Mouse (Mus musculus) neural tube, embryonic 15.5 days (tissue): ENCODE measurements around the gene Zmiz1. TPM values are rescaled to one million over a fixed set of nuclear protein-coding genes. Genes with fewer than 3 reads are reported as not detected.

Source experiments
- ATAC-seq: fragments of 200-750 bp; cut with Nextera tagmentation; 2 replicates; pipeline ENCODE4 v1.8.0; 2017; ENCODE audit warnings: mild to moderate bottlenecking, moderate TSS enrichment, moderate library complexity; ENCODE audit not compliant: low FRiP score
- H3K27ac ChIP-seq: fragments of 300-500 bp; sonication (generic); replicated peaks from 2 replicates; pipeline ENCODE4 v1.5.1; 2015; ENCODE audit warnings: mild to moderate bottlenecking, inconsistent platforms
- H3K27me3 ChIP-seq: fragments of 300-500 bp; sonication (generic); replicated peaks from 2 replicates; pipeline ENCODE4 v1.6.1; 2015; ENCODE audit warnings: inconsistent platforms
- H3K36me3 ChIP-seq: fragments of 300-500 bp; sonication (generic); 2 replicates; pipeline ENCODE4 v1.6.1; 2015; ENCODE audit warnings: inconsistent platforms
- H3K4me1 ChIP-seq: fragments of 300-500 bp; sonication (generic); 2 replicates; pipeline ENCODE4 v1.6.1; 2015; ENCODE audit warnings: inconsistent platforms
- H3K4me2 ChIP-seq: fragments of 300-500 bp; sonication (generic); 2 replicates; pipeline ENCODE4 v1.6.1; 2015; ENCODE audit warnings: inconsistent platforms, mild to moderate bottlenecking, moderate library complexity
- H3K4me3 ChIP-seq: fragments of 300-500 bp; sonication (generic); replicated peaks from 2 replicates; pipeline ENCODE4 v1.5.1; 2015; ENCODE audit warnings: mild to moderate bottlenecking, inconsistent platforms
- H3K9ac ChIP-seq: fragments of 300-500 bp; sonication (generic); replicated peaks from 2 replicates; pipeline ENCODE4 v1.6.1; 2015; ENCODE audit warnings: mild to moderate bottlenecking, inconsistent platforms
- H3K9me3 ChIP-seq: fragments of 300-500 bp; sonication (generic); replicated peaks from 2 replicates; pipeline ENCODE4 v1.6.1; 2016; ENCODE audit warnings: inconsistent platforms
- WGBS: fragments of 180-500 bp; shearing (Covaris S2); methylation state at CpG from one replicate; pipeline ENCODE4 v1.1.7; 2015; ENCODE audit warnings: mixed read lengths; 5-methylcytosine and 5-hydroxymethylcytosine counted together
- polyA plus RNA-seq: library from polyadenylated mRNA; unstranded; fragments of >200 nt; fragmentation: Nextera tagmentation; extraction: Ambion mirVana; gene quantifications from 2 replicates; pipeline ENCODE4 v1.2.1, GENCODE M21; 2015

Zmiz1 gene
- polyA plus RNA-seq, 1 experiment from 2014 or later = 54.7 TPM

DNA sequence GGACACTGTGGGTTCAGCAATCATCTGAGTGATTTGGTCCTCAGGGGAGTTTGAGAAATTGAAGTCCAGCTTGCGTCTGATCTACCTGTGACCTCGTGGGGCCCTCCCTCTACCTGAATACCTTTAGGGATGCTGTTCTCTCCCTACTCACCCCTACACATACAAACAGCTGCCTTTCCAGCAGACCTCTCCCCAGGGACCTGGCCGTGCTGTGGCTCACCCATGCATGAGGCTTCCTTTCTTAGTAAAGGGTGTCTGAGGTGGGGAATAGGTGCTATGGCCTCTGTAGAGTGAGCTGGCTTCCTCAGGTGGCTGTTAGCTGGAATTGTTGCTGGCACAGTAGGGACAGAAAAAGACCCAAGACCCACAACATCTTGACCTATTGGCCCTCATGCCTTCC, 40.5 kb downstream of the Zmiz1 start:
- no peak for ATAC-seq
- Histone ChIP-seq H3K36me3 (peaks cover 8% of the 10 kb centered on the region), H3K9me3 (no peaks in the 10 kb centered on the region), H3K27me3 (no peaks in the 10 kb centered on the region), H3K4me1 (peaks cover 78% of the 10 kb centered on the region), H3K4me2 (no peak overlapping the region), H3K27ac (0 out of 2 replicates have a peak overlapping the region, but pooled peaks have one; percentile 14), H3K9ac (no peak overlapping the region), H3K4me3 (no peak overlapping the region)
- WGBS = 64% methylated on average over 3 of the region's 3 CpGs

DNA sequence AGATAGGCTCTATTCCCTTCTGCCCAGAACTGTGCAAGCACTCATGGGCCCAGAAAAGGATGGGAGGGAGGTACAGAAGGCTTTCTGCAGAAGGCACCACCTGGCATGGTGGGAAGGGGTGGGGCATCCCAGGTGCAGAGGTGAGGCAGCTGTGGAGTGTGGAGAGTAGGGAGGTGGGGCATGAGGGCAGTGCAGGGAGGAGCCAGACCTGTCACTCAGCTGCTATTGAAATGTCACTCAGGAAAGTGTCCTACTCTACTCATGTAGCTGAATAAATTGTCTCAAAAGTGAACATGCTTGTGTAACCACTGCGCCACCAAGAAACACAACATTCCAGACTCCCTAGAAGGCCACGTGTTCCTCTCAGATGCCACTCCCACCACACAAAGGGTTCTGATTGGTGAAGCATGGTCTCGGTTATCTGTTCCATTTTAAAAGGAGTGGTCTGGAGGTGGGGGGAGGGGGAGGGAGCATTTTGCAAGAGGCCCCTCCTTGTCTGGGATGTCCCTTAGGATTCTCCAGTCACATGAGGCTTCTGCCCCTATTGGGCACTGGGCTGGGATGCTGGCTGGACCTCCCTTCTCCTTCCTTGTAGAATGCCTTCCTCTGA, 41.6 kb downstream of the Zmiz1 start:
- H3K4me2 ChIP-seq = no peak overlapping the region
- H3K4me1 ChIP-seq = peaks cover 72% of the 10 kb centered on the region
- ATAC-seq = no peak
- H3K9ac ChIP-seq = no peak overlapping the region
- H3K27ac ChIP-seq = no peak overlapping the region
- peaks cover 14% of the 10 kb centered on the region for H3K36me3 ChIP-seq
- H3K4me3 ChIP-seq = no peak overlapping the region
- H3K27me3 ChIP-seq = no peaks in the 10 kb centered on the region
- 34% methylated on average over 3 of the region's 3 CpGs for WGBS
- no peaks in the 10 kb centered on the region for H3K9me3 ChIP-seq

- ATAC-seq = no peak
- Histone ChIP-seq H3K9me3 (no peaks in the 10 kb centered on the region), H3K27me3 (no peaks in the 10 kb centered on the region), H3K4me3 (no peak overlapping the region), H3K36me3 (peaks cover 20% of the 10 kb centered on the region), H3K27ac (no peak overlapping the region), H3K4me1 (peaks cover 64% of the 10 kb centered on the region), H3K4me2 (no peak overlapping the region), H3K9ac (no peak overlapping the region)
- WGBS = 85% methylated on average over 5 of the region's 5 CpGs
Measured at GRCm38 (mm10) chr14:25501481-25501880, 42.5 kb downstream of the Zmiz1 start.

GRCm38 (mm10) chr14:25502355-25502754, 43.4 kb downstream of the Zmiz1 start:
- Histone ChIP-seq H3K4me2 (no peak overlapping the region), H3K4me3 (no peak overlapping the region), H3K4me1 (peaks cover 55% of the 10 kb centered on the region), H3K9me3 (no peaks in the 10 kb centered on the region), H3K9ac (no peak overlapping the region), H3K27ac (no peak overlapping the region), H3K36me3 (peaks cover 24% of the 10 kb centered on the region), H3K27me3 (no peaks in the 10 kb centered on the region)
- ATAC-seq = no peak
- WGBS = 94% methylated on average over 3 of the region's 3 CpGs

- Histone ChIP-seq H3K36me3 (peaks cover 24% of the 10 kb centered on the region), H3K4me1 (peaks cover 41% of the 10 kb centered on the region), H3K27ac (no peak overlapping the region), H3K9ac (no peak overlapping the region), H3K9me3 (no peaks in the 10 kb centered on the region), H3K4me3 (no peak overlapping the region), H3K27me3 (no peaks in the 10 kb centered on the region), H3K4me2 (no peak overlapping the region)
- no peak for ATAC-seq
- 86% methylated on average over 3 of the region's 3 CpGs for WGBS
Measured at GRCm38 (mm10) chr14:25504241-25504640, 45.3 kb downstream of the Zmiz1 start.

GRCm38 (mm10) chr14:25505201-25505671, 46.3 kb downstream of the Zmiz1 start:
- H3K36me3 ChIP-seq = peaks cover 24% of the 10 kb centered on the region
- ATAC-seq = no peak
- 84% methylated on average over 6 of the region's 6 CpGs for WGBS

DNA sequence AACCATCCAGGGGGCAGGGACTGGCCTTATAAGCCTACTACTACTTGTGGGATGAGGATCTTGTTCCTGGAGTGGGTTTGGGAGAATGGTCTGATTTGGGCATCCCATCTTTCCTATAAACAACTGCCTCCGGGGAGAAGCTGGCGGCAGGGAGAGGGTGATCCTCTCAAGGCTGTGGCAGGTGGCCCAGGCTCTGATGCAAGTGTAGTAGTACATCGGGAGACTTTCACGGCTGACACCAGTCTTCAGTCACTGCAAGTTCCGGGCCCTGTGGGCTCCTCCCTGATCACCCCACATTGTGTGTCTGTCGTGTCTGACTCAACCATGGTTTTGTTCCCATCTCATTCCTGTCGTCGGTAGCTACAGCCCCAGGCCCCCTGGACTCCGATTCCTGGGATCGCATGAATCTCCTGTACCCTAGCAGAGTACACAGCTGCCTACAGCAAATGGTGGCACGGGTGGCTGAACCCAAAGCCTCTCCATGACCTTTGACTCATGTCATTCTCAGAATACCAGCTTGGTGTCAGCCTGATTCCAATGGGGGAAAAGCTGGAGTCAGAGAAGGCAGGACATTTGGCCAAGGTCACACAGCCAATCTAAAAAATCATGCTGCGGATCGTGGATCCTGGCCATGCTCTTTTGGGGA, 49.2 kb downstream of the Zmiz1 start:
- peaks cover 49% of the 10 kb centered on the region for H3K4me1 ChIP-seq
- ATAC-seq = no peak
- no peak overlapping the region for H3K27ac ChIP-seq

More at GRCm38 (mm10) chr14:25505201-25505671, 46.3 kb downstream of the Zmiz1 start:
- Histone ChIP-seq H3K27ac (no peak overlapping the region), H3K4me2 (no peak overlapping the region), H3K4me3 (no peak overlapping the region), H3K9ac (no peak overlapping the region), H3K4me1 (peaks cover 40% of the 10 kb centered on the region), H3K27me3 (no peaks in the 10 kb centered on the region), H3K9me3 (no peaks in the 10 kb centered on the region)

DNA sequence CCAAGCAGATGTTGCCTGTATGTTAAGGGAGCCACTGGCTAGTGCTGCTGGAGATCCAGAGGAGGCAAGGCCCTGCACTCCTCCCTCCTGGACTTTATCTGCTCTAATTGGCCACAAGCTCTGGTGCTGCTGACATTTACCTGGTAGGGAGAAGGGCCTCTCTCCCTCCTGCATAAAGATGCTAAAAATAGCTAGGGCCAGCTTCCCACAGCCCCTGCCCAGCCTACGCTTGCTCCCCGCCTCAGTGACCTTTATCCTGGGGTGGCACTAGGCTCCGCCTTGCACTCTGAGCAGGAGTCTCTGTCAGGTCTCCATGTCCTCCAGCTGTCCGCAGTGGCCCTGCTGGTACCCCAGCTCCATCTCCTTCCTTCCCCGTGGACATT, 49.8 kb downstream of the Zmiz1 start:
- no peak overlapping the region for H3K4me2 ChIP-seq
- H3K4me1 ChIP-seq = peaks cover 55% of the 10 kb centered on the region
- no peak overlapping the region for H3K27ac ChIP-seq
- no peak overlapping the region for H3K4me3 ChIP-seq
- no peaks in the 10 kb centered on the region for H3K9me3 ChIP-seq
- 96% methylated on average over 5 of the region's 5 CpGs for WGBS
- no peak overlapping the region for H3K9ac ChIP-seq
- H3K27me3 ChIP-seq = no peaks in the 10 kb centered on the region
- ATAC-seq = no peak
- peaks cover 23% of the 10 kb centered on the region for H3K36me3 ChIP-seq

More for the DNA sequence above, 49.2 kb downstream of the Zmiz1 start:
- Histone ChIP-seq H3K27me3 (no peaks in the 10 kb centered on the region), H3K4me2 (no peak overlapping the region), H3K9ac (no peak overlapping the region), H3K9me3 (no peaks in the 10 kb centered on the region), H3K36me3 (peaks cover 24% of the 10 kb centered on the region), H3K4me3 (no peak overlapping the region)
- WGBS = 82% methylated on average over 13 of the region's 13 CpGs

GRCm38 (mm10) chr14:25509450-25510129, 50.6 kb downstream of the Zmiz1 start:
- peaks cover 15% of the 10 kb centered on the region for H3K36me3 ChIP-seq
- no peak overlapping the region for H3K27ac ChIP-seq
- H3K4me1 ChIP-seq = peaks cover 59% of the 10 kb centered on the region
- H3K4me3 ChIP-seq = no peak overlapping the region
- no peak for ATAC-seq
- H3K9me3 ChIP-seq = no peaks in the 10 kb centered on the region
- WGBS = 85% methylated on average over 20 of the region's 20 CpGs
- H3K9ac ChIP-seq = no peak overlapping the region
- no peak overlapping the region for H3K4me2 ChIP-seq
- H3K27me3 ChIP-seq = no peaks in the 10 kb centered on the region

DNA sequence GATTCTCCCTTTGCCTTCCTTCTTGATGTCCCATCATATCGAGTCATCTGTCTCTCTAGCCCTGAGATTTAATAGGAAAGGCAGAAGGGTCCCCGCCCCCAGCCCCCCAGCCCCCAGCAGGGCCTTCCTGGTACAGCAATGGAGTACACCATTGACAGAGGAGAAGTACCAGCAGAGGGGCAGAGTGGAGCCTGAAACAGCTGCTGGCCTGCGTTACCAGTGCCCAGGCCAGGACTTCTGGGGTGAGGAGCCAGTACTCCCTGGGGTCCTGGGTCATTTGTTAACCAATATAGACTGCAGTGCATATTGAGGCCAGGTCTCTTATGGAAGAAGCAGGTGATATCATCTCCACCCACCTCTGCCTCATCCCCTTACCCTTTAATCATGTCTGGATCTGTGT, 51.4 kb downstream of the Zmiz1 start:
- Histone ChIP-seq H3K4me3 (no peak overlapping the region), H3K36me3 (peaks cover 13% of the 10 kb centered on the region), H3K9me3 (no peaks in the 10 kb centered on the region), H3K9ac (no peak overlapping the region), H3K4me2 (no peak overlapping the region), H3K27me3 (no peaks in the 10 kb centered on the region), H3K4me1 (peaks cover 63% of the 10 kb centered on the region), H3K27ac (peak overlapping the region; percentile 35)
- 71% methylated on average over 3 of the region's 3 CpGs for WGBS
- no peak for ATAC-seq

- no peak overlapping the region for H3K9ac ChIP-seq
- no peak overlapping the region for H3K4me3 ChIP-seq
- 45% methylated on average over 7 of the region's 7 CpGs for WGBS
- H3K9me3 ChIP-seq = no peaks in the 10 kb centered on the region
- H3K36me3 ChIP-seq = peaks cover 6% of the 10 kb centered on the region
- H3K27me3 ChIP-seq = no peaks in the 10 kb centered on the region
- ATAC-seq = no peak
- no peak overlapping the region for H3K4me2 ChIP-seq
- peaks cover 69% of the 10 kb centered on the region for H3K4me1 ChIP-seq
- peak overlapping the region; percentile 35 for H3K27ac ChIP-seq
Measured at GRCm38 (mm10) chr14:25510987-25511386, 52.0 kb downstream of the Zmiz1 start.

DNA sequence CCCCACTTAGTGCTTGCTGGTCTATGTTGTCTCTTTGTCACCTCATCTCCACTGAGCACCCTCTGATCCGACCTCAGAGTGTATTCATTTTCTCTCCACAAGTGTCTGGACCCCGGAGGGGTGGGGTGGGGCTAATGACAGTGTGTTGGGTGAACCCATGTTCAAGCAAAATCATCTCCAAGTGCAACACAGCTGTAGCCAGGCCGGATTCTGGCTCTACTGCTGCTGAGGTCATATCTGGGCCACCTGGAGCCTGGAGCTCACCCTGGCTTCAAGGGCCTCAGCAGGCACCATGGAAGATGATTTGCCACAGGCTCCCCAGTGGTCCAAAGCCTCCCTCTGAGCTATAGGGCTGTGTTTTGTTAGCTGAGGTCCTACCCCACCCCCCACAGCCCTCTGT, 52.6 kb downstream of the Zmiz1 start:
- H3K4me1 ChIP-seq = peaks cover 75% of the 10 kb centered on the region
- no peak overlapping the region for H3K9ac ChIP-seq

More for the DNA sequence above, 52.6 kb downstream of the Zmiz1 start:
- Histone ChIP-seq H3K27me3 (no peaks in the 10 kb centered on the region), H3K9me3 (no peaks in the 10 kb centered on the region), H3K27ac (peak overlapping the region; percentile 35), H3K4me2 (no peak overlapping the region), H3K36me3 (peaks cover 3% of the 10 kb centered on the region; the same call in 1 of the 2 replicates), H3K4me3 (no peak overlapping the region)
- ATAC-seq = no peak
- WGBS = 38% methylated on average over 3 of the region's 3 CpGs
